Mouse (Mus musculus) cerebellum, postnatal 10 days (tissue): ENCODE data around the gene Opn1sw.
"Not testable (repeated sequence)": the region's sequence is repeated elsewhere in the genome, so short reads cannot be mapped to it uniquely, and the experiment has no call there.

Experiments used
- DNase-seq, 2 experiments: peaks; one replicate each; pipeline ENCODE4 v3.0.0; 2021; ENCODE audit warnings: mixed read lengths in 2 of 2

Gene Opn1sw

DNA sequence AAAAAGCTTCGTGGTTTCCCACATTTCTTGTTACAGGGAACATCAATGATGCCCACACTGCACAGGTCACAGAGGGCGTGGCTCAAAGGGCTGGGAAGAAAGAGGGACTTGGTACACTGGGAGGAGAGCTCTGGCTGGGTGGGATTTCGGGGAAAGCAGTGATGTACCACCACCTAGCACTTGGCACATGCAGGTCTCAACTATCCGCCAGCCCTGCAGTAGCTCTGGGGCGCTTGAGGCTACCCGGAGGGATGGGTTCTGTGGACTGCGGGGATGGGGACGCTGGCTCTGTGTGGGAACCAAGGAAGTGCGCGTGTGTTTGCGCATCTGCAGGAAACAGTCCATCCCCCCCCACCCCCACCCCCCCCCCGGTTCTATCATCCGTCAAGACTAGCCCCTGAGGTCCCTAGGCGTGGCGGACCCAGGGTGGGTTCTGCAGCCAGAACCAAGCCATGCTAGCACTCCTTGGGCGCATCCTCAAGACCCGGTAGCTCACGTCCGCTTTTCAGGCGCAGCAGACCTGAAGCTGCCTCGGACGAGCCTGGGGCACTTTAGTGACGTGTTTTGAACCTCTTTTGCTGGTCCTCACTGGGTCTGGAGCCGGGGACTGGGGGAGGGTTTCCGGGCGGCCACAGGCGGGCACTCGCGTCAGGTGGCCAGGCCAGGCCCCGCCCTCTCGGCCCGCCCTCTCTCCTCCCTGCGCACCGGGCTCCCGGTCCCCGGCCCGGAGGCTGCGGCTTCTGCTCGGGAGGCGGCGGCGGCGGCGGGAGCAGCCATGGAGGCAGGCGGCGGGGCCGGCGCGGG is 7.8 kb upstream of the Opn1sw start, which contains the start of gene Ccdc136:
TSS of gene Ccdc136 (plus strand) at position 400 of the 804 bp plus-strand sequence.
- peak; percentile 84 to 88 for DNase-seq

DNA sequence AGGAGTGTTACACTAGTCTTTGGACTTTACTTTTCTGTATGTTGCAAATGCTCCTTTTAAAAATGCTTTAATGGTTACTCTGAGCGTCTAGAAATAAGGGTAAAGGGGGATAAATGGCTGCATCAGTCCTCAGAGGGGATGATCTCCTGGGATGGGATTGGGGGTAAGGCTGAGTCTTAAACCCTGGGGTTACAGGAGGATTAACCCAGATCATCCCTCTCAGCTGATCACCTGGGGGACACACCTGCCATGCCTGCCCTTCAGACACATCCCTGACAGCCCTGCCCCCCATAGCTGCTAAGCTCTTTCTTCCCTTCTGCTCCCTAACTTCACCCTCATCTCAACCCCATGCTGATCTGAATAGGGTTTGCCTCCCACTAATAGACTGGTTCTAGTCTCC is 6.0 kb upstream of the Opn1sw start:
- no peak for DNase-seq

DNA sequence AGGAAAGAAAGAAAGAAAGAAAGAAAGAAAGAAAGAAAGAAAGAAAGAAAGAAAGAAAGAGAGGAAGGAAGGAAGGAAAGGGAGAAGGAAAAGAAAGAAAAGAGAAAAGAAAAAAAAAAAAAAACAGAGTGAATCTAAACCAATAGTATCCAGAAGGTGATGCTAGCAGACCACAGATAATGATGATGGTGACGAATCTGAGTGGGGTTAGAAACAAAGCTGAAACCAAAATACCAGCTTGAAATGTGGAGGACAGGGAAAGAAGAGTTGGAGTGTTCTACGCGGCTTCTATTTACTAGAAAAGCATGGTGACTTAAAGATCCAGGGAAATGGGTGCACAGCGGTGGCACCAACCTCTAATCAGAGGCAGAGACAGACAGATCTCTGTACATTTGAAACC is 3.5 kb upstream of the Opn1sw start:
- DNase-seq, result no peak

DNA sequence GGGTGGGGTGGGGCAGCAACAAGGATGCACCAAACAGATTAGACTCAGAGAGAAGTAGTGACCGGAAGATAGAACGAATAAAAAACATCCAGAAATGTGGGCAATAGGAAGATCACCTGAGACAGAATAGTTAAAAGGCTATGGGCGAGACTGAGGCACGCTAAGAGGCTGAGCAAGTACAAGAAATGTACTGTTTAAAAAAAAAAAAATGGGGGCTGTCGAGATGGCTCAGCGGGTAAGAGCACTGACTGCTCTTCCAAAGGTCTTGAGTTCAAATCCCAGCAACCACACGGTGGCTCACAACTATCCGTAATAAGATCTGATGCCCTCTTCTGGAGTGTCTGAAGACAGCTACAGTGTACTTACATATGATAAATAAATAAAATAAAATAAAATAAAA is 3.0 kb upstream of the Opn1sw start:
- not testable (repeated sequence) for DNase-seq

DNA sequence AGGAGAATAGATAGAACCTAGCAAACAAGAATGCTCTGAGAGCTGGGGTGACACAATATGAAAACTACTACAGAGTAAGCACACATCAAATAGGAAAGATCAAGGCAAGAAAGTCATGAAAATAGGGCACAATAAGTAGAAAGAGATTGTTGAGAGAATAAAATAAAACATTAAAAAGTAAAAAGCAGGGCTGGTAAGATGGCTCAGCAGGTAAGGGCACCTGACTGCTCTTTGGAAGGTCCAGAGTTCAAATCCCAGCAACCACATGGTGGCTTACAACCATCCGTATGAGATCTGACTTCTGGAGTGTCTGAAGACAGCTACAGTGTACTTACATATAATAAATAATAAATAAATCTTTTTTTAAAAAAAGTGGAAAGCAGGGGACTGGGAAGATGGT is 2.2 kb upstream of the Opn1sw start:
- DNase-seq, result not testable (repeated sequence)

DNA sequence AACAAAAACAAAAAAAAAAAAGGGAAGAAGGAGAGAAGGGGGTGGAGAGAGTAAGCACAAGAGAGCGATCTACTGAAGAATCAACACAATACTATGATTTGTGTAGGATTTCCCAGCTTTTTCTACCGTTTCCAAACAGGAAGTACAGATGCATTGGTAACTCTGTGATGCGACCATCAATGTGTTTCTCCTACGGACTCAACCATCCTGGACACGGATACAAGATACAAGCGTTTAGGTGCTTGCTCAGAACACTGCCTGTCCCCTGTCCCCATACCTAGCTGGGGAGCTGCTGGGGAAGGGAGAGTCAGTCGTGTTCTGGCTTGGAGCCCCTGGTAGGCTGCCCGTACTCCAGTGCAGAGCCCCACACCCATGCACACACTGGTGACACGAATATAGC is 1.2 kb upstream of the Opn1sw start:
- peak; percentile 32 to 40 for DNase-seq

DNA sequence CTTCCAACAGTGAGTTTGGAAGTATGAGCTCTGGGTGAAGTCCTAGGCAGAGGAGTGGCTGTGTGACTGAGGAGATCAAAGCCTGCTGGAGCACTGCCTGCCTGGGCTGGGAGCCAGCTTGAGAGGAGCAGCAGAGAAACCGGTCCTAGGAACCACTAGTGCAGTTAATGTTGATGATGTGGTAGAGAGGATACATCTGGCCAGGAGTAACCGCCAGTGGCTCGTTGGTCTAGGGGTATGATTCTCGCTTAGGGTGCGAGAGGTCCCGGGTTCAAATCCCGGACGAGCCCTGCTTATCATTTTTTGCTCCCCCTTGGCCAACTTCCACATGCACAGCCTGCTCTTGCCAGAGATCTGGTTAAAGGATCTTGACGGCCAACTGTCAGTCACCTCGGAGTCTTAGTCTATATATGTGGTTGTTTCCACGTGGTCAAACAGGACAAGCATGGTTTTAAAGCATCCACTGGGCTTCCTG is 375 bp upstream of the Opn1sw start:
- DNase-seq, result peak; percentile 98

DNA sequence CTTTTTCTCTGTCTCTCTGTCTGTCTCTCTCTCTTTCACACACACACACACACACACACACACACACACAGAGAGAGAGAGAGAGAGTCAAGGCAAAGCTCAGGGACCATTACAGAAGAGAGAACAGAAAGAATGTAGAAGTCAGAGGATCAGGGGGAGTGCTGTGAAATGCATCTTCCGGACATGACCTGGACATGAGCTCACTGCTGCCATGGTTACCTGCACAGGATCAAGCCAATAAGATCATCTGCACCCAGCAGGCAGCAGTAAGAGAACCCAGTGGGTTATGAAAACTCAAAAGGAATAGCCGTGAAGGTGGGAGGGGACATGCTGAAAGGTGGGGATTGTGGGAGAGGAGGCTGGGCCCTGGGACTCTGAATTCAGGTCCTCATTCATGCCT is 5.8 kb downstream of the Opn1sw start:
- DNase-seq, result peak; percentile 36 to 41

DNA sequence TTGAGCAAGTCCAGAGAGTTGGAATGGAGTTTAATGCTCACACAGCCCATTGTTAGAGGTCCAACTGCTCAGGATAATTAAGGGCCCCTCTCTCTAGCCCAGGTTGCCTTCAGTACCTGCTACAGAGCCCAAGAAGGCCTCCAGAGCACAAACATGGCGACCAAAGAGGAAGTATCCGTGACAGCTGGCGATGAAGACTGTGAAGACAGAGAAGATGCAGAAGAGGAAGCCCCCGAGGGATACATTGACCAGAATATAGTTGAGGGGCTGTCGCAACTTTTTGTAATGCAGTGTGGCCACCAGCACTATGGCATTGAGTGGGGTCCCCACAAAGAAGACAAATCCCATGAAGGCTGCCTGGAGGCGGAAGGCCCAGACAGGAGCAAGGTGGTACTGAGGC is 8.3 kb downstream of the Opn1sw start:
- no peak for DNase-seq

DNA sequence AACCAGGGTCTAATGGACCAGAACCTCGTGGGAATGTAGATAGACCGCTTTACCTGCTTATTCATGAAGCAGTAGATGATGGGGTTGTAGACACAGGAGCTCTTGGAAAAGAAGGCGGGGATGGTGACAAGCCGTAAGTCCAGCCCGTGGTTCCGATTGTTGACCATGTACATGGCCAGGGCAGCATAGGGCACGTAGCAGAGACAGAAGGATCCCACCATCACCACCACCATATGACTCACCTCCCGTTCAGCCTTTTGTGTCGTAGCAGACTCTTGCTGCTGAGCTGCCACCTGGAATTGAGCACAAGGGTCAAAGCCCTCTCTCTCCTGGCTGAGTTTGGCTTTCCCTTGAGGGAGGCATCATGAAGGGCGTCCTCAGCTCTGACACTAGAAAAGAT is 9.6 kb downstream of the Opn1sw start:
- DNase-seq, result no peak

DNA sequence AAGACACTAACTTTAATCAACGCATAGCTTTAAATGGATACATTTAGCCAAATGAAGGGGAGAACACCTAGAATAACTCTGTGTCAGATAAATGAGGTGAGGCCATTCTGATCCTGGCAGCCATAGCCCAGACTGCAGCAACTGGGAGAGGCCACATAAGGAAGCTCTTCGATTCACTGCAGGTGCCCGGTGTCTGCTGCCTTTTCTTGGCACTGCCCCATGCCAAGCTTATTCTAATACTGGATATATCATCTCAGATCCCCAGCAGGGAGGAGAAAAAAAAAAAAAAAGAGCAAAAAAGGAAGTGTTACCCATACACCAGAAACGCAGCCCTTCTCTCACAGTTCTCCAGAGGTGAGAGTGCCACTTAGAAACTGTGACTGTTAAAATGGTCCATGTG is 10.9 kb downstream of the Opn1sw start:
- DNase-seq, result peak; percentile 53 to 63

DNA sequence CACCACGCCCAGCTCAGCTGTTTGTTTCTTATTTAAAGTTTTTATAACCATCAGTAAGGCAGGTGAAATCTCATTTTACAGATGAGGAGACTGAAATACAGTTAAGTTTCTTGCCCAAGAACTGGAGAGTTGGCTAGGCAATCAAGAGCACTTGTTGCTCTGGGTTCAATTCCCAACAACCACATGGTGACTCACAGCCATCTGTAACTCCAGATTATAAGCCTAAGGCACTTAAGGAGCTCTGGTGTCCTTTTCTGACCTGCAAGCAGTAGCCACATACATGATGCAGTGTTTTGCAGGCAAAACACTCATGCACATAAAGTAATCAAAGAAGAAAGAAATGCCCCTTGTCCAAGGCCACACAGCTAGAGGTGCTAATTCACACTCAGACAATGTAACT is 23.0 kb downstream of the Opn1sw start:
- no peak for DNase-seq

DNA sequence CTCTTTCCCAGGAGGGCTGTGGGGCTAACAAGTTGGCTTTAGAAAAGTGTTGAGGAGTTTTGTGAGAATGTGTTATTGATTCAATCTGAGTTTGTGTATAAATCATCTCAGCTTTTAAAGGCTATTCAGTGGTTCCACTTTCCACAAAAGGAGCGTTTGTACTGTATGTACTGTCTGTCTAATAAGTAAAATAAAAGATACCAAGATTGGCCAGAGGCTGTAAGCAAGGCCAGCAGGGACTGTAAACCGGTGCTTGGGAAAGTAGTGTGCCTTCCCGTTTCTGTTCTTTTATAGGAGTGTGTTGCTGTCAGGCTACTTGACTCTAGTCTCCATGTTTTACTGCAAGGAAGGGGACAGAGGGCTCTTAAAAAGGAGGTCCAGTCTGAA is 25.1 kb downstream of the Opn1sw start:
- DNase-seq, result no peak

DNA sequence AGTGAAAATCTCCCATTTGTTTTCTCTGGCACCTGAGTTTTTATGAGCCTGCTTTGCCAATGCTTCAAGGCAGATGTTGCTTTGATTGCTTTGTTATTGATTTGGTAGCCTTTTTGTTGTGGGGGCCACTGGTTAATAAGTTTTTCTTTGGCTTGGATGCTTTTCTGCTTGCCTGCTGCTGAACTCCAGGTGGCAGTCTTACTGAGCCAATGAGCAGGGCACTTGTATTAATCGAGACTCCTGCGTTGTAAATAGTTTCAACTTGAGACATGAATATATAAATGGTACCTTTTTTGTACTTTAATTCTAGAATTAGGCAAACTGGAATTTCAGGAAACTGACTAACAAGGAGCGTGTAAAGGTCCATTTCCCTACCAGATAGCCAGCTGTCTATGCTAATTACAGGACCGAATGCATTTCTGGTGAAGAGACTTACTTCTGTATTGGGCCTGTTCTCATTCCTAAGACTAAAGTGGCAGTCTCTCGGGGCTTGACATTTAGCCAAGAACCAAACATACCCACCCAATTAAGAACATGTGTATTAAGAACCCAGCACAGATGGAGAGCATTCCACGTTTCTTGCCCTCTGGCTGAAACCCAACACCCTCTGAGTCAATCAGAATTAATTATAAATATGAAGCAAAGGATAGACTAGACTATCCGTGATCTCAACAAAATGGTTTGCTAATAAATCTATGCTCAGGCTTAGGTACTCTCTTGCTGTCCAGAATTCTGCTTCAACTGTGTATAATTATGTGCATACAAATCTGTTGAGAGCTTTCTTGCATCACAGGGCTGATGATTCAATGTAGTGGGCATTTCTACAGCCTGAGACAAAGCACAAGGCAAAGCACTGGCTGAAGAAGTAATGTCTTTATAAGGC is 25.8 kb downstream of the Opn1sw start:
- DNase-seq, result peak; percentile 57 to 60

DNA sequence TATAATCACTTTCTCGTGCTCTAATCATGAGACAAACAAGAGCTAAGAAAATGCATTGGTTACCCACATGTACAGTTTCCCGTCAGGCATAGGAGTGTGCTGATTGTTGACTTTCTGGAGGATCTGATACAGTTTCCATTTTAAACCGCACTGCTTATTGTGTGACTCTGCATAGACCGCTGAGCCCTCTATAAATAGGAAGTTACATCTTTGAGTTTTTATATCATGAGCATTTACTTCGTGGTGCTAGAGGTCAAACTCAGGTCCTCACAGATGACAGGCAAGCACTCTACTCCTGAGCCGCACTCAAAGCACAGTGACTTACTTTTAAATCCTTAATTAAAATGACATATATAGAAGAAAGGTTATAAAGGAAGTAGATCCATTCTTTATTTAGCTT is 28.1 kb downstream of the Opn1sw start:
- DNase-seq, result no peak

DNA sequence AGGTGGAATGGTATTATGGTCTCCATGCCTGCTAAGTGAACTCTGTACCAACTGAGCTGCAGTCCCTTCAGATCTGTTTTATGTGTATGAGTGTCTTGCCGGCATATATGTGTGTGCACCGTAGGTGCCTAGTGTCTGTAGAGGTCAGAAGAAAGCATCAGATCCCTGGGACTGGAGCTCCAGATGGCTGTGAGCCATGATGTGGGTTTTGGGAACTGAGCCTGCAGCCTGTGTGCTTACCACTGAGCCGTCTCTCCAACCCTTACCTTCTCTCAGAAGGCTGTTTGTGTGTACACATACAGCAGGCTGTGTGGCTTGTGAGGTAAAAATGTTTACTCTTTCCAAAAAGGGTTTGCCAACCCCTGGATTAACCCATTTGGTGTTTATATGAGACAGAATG is 28.9 kb downstream of the Opn1sw start:
- DNase-seq, result peak in 1 of 2 experiments; percentile 30

DNA sequence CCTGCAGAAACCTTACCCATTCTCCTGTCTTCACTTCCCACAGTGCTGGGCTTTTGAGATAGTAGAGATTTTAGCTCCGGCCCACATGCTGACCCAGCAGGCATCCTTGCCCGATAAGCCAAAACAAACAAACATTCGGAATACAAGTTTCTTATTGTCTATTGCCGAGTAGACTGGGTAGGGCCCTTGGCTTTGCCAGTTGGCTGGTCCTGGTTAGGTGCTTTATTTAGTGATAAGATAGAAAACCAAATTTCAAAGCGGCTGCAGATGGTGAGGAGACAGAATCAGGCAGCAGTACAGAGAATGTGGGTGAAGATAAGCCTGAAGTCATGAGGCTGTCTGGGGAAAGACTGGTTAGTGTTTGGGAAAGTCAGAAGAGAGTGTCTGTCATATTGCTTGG is 35.5 kb downstream of the Opn1sw start:
- no peak for DNase-seq

DNA sequence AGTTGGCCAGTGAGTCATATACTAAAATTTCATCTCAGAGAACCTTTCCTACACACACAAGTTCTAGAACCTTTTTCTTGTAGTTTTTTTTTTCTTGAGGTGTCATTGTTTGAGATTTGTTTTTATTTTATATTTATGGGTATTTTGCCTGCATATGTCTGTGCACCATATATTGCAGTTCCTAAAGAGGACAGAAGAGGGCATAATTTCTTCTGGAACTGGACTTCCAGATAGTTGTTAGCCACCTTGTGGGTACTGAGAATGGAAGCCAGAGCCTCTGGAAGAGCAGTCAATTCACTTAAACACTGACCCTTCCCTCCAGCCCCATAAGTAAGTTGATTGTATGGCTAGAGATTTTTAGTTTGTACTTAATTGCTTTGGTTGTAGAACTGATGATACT is 36.7 kb downstream of the Opn1sw start:
- DNase-seq, result peak in 1 of 2 experiments; percentile 18

DNA sequence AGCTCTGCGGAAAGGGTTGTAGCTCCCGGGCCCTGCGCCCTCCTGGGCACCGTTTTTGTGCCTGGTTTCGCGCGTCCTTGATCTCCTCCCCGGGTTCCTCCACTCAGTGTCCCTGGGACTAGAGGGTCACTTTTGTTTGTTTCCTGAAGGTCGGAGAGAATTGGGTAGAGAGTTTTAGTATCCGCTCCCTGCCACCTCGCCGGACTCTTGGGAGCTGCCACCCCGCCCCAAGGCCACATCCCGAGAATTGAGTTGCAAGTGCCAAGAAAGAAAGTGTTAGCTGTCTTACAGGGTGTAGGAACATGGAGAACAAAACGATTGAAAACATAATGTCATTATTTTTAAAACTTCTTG is 39.9 kb downstream of the Opn1sw start:
- DNase-seq, result no peak

DNA sequence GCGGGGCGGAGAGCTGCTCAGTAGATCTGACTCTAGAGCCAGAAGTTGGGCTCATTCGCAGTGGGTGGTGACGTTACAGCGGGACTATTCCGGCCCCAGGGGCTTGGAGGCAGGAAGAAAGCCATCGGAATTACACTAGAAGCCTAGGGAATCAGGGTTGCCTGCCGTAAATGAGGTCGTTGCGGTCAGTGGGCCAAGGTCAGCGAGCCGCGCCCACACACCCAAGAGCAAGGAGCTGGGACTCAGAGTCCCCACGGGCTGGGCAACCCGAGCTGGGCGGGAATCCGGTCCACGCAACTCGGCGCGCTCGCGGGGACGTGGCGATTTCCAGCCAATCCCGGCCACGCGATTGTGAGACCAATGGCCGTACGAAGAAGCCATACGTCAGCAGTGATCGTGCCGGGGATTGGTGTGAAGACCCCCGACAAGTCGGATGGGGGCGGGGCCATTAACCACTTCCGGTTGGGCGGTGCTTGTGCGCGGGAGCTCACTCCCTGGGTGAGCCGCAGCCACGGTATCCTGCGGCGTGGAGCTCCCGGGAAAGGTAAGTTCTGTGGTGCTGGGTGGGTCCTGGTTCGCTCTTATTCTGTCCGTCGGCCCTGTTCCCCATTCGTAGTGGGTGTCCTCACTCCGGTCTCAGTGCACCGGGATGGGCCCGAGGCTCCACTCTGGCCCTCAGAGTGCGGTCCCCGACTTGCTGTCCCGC is 40.5 kb downstream of the Opn1sw start, which contains the start of gene Calu:
TSS of gene Calu (plus strand) at position 405 of the 706 bp plus-strand sequence.
- DNase-seq, result peak; percentile 100

DNA sequence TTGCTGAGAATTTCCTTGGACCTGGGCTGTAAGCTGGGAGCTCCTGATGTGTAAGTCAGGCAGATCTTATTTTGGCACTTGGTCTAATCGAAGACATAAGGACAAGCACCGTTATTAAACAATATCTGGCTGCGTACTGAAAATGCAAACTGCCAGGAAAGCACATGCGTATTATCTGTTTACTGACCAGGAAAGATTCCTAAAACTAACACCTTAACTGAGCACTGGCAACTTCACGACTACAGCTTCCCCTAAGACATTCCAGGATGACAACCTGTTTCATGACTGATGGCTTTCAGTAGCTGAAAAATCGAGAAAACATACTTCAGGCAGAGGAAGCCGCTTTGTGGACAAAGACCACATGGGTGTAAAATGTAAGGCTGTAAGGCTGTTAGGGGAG is 41.1 kb downstream of the Opn1sw start:
- DNase-seq, result no peak

DNA sequence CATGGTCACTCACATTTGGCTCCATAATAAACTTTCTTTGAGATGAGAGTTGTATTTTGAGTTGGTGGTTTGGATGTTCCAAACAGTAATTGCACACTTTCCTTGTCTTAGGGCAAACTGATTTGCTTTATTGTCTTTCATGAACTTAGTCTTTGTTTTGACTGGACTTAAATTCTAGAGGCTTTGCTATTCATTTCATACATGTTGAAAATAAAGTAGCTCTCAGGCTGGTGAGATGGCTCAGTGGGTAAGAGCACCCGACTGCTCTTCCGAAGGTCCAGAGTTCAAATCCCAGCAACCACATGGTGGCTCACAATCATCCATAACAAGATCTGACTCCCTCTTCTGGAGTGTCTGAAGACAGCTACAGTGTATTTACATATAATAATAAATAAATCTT is 41.8 kb downstream of the Opn1sw start:
- DNase-seq, result not testable (repeated sequence)

DNA sequence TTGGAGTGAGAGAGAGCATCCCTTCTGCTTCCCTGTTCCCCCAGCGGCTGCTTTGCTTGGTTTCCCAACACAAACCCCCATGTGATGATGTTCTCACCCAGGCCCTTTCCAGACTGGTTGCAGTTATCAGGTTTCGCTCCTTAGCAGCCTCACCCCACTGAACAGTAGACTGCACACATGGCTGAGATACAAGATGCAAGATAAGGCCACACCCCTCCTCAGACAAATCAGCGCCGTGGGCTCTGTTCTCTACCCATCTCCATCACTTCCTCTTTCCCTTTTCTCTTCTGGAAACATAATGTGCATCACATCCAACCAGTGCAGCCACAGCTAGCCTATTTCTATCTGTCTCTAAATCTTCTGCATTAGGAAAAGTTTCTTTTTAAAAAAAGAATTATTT is 58.8 kb downstream of the Opn1sw start:
- DNase-seq, result no peak
